Mouse (Mus musculus): ENCODE measurements around the gene Rbms1.

Gene Rbms1

GRCm38 (mm10) chr2:60808822-60809221 is 154.2 kb downstream of the Rbms1 start:
- DNase-seq (ENCODE audit: low read depth, low spot score) = no peak

GRCm38 (mm10) chr2:60807341-60808195 is 155.4 kb downstream of the Rbms1 start:
- DNase-seq (ENCODE audit: low read depth, low spot score) = no peak

- DNase-seq (ENCODE audit: low read depth, low spot score) = no peak
Measured at GRCm38 (mm10) chr2:60804763-60805162, 158.2 kb downstream of the Rbms1 start.

GRCm38 (mm10) chr2:60803377-60803776 is 159.6 kb downstream of the Rbms1 start:
- no peak for DNase-seq (ENCODE audit: low read depth, low spot score)

DNA sequence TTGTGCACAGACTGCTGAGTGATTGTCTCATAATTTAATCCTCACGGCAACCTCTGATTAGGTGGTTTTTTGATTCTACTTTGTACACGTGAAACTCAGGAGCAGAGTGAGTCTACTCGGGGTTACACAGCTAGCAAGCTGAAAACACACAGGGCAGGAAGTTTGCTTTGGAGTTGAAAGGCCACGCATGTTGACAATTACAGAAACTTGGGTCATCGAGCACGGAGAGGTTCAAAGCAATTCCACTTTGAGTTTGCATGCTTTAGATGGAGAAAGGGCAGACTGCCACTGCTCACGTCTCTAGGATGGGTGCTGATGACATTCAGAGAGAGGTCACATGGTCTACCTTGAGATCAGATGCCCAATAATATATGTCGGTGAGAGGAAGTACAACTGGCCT is 160.2 kb downstream of the Rbms1 start:
- no peak for DNase-seq (ENCODE audit: low read depth, low spot score)

GRCm38 (mm10) chr2:60802191-60802590 is 160.8 kb downstream of the Rbms1 start:
- no peak for DNase-seq (ENCODE audit: low read depth, low spot score)

DNA sequence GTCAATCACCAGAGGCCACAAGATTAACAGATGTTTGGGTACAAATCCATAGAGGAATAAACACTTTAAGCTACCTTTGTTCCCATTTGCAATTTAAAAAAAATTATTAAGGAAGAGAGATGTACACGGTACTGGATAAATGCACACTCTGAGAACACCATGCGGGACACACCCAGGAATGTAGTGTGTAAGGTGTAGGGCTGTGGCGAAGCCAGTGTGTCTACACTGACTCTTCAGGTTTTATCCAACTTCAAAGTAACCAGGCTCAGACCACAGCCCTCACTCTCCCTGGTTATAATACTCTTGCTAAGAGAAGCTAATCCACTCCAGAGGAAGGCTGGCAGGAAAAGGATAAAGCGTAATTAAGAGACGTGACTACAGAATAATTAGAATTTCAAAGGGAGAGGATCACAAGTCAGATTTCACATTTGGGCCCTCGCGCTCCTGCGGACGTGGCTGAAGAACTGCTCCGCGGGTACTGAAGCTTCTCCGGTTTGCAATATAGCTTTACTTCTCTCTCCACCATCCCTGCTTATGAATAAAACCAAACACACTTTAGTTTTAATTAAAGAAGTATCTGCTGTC is 161.3 kb downstream of the Rbms1 start:
- DNase-seq (ENCODE audit: low read depth, low spot score) = no peak

DNA sequence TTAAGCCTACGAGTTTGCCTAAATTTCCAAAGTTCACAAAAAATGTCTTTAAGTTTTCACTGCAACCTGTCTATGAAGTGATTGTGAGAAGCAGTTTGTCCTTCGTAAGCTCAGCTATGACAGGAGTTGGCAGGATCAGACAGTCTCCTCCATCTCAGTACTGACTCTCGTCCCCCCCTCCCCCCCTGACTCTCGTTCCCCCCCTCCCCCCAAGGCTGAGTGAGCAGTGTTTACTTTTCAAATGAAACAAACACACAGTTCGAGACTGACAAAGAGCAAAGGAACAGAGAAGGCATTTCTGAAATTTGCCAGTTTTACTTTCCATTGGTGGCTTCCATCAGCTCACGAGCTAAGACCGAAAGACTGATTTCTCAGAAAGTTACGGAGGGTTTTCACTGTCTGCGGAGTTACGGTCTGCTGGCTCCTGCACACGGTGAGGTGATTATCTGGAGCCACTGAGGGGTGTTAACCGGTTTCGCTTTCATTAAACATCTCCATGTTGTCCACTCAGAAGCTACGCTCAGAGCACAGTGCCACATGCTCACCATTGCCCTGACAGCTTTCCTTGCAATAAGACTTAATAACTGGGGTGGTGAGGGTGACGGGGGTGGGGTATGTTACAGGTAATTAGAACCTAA is 162.0 kb downstream of the Rbms1 start:
- no peak for DNase-seq (ENCODE audit: low read depth, low spot score)

DNA sequence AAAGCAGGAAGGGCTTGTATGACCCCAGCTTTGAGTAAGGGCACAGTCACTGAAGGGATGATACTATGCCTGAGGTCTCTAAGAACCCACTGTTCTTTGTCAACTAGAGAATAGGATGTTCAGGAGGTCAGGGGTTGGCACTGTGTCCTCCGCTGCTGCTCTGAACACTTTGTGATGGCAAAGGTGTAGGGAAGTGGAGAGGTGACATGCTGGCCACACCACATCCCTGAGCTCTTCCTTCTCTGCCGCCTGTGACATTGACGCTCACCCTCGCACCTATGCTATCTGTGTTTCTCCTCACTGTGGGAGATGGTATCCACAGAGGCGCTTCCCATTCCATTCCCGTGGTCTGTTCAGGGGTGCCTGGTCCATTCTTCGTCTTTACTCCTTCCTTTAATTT is 163.2 kb downstream of the Rbms1 start:
- no peak for DNase-seq (ENCODE audit: low read depth, low spot score)

- no peak for DNase-seq (ENCODE audit: low read depth, low spot score)
Measured at GRCm38 (mm10) chr2:60798767-60799529, 164.0 kb downstream of the Rbms1 start.

- no peak for DNase-seq (ENCODE audit: low read depth, low spot score)
Measured at GRCm38 (mm10) chr2:60796969-60797669, 165.9 kb downstream of the Rbms1 start.

DNA sequence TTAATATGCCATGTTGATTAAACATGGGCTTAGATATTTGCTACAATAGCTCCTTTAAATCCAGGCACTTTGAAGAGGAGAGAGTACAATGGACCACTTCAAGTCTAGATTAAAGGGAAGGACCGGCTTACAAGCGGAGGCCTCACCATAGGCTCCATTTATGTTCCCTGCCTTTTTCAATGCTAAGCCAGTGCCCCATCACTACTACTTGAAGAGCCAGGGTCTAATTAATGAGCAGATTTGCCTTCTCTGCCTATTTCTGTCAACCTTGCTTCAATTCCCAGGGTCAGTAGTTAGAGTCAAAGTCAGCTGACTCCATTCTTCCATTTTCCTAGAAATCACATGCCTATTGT is 166.4 kb downstream of the Rbms1 start:
- no peak for DNase-seq (ENCODE audit: low read depth, low spot score)

DNA sequence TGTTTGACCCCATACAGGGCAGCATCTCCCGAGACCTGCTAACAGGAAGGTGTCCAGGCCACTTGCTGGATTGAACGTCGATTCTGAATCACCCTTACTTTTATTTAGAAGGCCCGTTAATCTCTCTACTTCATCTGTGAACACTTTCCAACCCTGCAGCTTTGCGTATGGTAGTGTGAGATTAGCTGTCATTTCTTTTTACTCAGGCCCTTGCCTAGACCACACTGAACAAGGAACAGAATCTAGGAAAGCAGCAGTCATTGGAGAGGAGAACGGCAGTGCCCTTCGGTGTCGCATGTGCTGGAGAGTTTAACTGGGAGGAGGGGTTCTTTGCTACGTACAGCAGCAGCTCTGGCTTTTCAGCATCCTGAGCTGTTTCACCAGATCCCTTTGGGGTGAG is 167.1 kb downstream of the Rbms1 start:
- no peak for DNase-seq (ENCODE audit: low read depth, low spot score)

DNA sequence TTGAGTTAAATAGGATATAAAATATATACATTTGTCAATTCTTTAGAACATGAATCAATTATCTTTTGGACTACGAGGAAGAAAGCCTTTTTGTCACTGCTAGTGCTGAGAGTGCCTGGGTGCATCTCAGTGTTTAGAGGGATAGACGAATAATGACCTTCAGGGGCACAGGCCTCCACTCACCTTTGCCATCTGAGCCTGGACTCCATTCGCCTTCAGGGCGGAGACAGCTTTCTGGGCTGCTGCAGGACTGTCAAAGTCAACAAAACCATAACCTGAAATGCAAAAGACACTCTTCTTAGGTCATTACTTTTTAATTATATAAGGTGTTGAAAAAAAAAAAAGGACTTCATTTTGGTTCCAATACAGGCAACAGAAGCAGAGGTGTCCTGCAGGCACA is 170.5 kb downstream of the Rbms1 start:
- DNase-seq (ENCODE audit: low read depth, low spot score) = no peak

GRCm38 (mm10) chr2:60789126-60789525 is 173.9 kb downstream of the Rbms1 start:
- DNase-seq (ENCODE audit: low read depth, low spot score) = no peak

DNA sequence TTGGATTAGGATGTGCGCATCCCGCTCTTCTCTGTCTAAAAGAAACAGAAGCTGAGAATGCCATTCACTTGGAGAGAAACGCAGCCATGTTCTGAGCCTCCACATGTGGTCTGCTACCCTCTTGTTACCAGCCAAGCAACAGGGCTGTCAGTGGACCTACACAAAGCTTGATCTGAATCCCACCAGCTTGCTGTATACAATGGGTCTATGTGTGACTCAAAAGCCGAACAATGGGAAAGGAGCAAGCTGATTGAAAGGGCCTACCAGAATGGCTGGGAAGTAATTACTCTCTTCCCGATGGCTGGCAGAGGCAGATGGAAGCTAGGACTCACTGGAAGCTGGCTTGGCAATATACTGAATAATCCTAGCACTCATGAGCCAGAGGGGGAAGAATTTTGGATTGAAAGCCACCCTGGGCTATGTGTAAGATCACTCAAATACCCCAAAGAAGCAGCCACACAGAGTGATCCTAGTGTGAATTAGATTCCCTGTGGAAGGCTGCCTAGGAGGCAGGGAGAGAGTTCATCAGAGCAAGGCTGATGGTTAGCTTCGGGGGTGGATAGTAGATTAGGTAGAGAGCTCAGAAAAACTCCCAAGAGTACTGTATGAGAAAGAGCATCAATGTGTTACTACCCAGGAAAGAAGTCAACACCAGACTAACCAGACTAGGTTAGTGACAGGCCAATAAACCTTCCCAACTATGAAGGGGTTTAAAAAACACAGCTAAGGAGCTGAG is 174.7 kb downstream of the Rbms1 start:
- DNase-seq (ENCODE audit: low read depth, low spot score) = no peak

DNA sequence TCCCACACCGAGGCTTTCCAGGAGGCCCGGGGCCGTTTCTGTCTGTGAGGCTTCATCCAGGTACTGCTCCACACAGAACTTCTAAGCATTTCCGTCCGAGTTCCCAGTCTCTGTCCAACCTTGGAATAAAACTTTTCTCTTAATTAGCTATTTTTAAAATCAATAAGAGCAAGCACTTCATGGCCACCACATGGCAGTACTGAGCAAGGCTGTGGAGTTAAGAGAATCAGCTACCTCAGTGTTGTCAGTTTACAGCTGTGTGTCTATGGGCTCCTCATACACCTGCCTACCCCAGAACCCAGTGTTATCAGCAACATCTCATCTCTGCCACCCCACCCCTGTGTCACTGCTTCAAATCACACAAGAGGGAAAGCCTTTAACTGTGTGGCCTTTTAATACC is 175.9 kb downstream of the Rbms1 start:
- DNase-seq (ENCODE audit: low read depth, low spot score) = no peak

- DNase-seq (ENCODE audit: low read depth, low spot score) = no peak
Measured at GRCm38 (mm10) chr2:60786289-60786688, 176.7 kb downstream of the Rbms1 start.

DNA sequence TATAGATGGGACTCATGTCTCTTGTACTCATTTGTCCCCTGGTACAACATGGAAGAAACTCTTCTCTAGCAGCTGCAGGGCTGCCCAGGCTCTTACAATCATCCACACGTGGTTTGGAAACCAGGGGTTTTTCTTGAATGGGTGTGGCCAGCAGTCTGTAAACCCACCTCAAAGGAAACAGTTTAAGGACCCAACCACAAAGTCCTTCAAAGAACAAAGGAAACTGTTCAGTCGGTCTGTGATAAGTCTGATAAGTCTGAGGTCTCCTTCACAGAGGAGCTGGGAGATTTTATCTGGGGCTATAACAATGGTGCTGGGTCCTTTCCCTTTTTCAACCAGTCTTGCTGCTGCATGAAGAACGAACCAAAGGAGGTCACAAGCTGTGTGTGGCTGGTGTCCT is 188.5 kb downstream of the Rbms1 start:
- DNase-seq (ENCODE audit: low read depth, low spot score) = no peak

GRCm38 (mm10) chr2:60773592-60773991 is 189.4 kb downstream of the Rbms1 start:
- no peak for DNase-seq (ENCODE audit: low read depth, low spot score)

GRCm38 (mm10) chr2:60766420-60766819 is 196.6 kb downstream of the Rbms1 start:
- DNase-seq (ENCODE audit: low read depth, low spot score) = no peak
